Mouse (Mus musculus) monocyte, adult 2 months (primary cell): ENCODE data around the gene Rbm47.
A peak's percentile ranks its signal among the peaks of the same experiment; 100 is the strongest.
"Not testable (repeated sequence)": the region's sequence is repeated elsewhere in the genome, so short reads cannot be mapped to it uniquely, and the experiment has no call there.

Experiments used
- DNase-seq, 2 experiments: peaks; one replicate each; pipeline ENCODE4 v3.0.0; 2022; ENCODE audit warnings: low spot score in 2 of 2, low read depth in 1 of 2

Gene Rbm47

GRCm38 (mm10) chr5:66031699-66032098 is 141.2 kb downstream of the Rbm47 start:
- no peak for DNase-seq

DNA sequence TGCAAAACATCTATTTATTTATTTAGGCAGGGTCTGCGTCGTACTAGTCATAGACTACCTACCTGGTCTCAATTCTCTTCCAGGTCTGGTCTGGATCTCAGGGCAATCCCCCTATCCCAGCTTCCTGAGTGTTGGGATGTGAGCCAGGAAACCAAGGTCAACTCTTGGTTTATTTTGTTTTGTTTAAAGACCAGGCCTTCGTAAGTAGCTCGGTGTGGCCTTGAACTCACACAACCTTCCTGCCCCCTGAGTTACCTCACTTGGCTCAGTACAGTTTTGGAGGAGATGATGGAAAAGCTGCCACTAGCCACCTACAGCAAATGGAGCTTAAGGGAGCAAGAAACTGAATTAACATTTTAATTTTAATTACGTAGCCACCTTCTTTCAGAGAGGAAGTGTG is 144.7 kb downstream of the Rbm47 start:
- DNase-seq = no peak

- DNase-seq = no peak
Observed at GRCm38 (mm10) chr5:66027206-66027605, 145.7 kb downstream of the Rbm47 start.

GRCm38 (mm10) chr5:66026796-66027195 is 146.1 kb downstream of the Rbm47 start:
- no peak for DNase-seq

GRCm38 (mm10) chr5:66015449-66015961 is 157.4 kb downstream of the Rbm47 start:
- no peak for DNase-seq

DNA sequence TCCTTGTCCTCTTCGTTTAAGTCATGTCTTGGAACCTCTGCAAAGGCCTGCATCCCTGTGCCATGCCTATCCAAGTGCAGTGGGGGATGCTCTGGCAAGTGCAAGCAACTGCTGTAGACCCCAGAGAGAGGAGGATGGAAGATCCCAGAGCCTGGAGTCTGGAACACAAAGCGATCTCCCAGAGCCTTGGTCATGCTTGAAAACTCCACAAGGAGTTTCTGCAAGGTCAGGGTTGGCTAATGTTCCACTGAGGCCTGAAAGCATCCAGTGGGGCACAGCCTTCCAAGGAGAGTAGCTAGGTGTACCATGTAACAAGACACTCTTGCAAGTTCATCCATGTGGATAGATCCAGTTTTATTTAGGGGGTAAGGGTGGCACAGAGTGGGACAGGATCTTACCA is 158.5 kb downstream of the Rbm47 start:
- DNase-seq = no peak

DNA sequence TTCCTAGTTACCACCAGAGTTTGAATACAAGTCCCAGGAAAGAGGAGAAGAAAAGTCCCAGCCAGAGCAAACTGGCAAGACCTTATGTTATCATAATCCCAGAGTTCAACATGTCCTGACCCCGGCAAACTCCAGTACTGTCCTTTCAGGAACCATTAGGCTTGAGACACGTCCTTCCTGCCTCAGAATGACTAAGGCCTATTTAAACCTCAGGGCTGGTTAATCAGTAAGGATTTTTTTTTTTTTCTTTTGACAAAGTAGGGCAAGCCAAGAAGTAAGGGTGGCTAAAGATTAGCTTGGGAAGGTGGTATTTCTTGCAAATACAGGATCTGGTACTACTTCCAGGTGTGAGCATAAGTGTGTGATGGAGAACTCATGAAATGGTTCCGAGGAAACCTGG is 158.9 kb downstream of the Rbm47 start:
- DNase-seq = no peak

DNA sequence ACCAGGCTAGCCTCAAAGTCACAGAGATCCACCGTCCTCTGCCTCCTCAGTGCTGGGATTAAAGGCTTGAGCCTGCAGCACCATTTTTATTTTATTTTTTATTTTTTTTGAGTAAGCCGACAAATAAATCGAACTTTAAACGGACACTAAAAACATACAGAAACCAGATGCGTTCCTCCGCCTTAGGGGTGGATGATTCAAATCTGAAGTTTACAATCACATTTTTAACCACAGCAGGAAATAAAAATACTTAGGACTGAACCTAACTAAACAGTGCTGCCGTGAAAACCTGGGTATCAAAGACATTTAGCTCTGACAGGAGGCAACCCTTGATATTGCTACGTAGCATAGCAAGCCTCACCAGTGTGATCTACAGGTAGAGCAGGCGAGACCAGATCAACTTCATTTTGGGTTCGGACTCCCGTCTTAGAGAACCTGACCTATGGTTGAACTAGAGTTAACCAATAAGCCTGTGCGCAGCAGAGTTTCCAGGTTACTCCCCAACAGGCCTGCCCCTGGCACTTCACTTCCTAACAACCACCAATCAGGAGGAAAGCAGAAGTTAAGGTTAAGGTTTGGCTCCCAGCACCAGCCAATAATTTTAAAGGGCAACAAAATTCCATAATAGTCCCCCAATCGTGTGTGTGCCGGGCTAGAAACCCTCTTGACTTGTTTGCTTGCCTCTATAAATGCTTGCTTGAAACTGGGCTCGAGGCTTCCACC is 164.5 kb downstream of the Rbm47 start:
- no peak for DNase-seq

GRCm38 (mm10) chr5:66005041-66005678 is 167.8 kb downstream of the Rbm47 start:
- no peak for DNase-seq

GRCm38 (mm10) chr5:66004134-66004925 is 168.6 kb downstream of the Rbm47 start, which contains the start of gene 9130230L23Rik:
9130230L23Rik (minus strand) TSS chr5:66004285.
- no peak for DNase-seq

DNA sequence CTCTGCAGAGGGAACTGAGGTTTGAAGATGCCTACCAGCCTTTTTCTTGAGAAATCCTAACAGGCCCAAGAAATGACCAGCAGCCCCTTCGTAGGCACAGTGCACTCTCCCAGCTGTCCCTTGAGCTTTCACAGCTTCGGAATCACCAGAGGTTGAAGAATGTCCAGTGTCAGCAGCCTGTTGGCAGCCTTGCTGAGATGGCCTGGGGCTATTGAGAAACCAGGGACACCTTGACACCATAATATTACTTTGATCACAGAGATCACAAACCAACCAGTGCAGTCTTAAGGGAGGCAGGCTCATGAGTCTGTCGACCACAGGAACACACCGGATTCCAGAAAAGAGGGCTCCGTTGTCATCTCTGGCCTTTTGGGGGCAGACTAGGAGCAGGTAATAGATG is 171.7 kb downstream of the Rbm47 start:
- no peak for DNase-seq

DNA sequence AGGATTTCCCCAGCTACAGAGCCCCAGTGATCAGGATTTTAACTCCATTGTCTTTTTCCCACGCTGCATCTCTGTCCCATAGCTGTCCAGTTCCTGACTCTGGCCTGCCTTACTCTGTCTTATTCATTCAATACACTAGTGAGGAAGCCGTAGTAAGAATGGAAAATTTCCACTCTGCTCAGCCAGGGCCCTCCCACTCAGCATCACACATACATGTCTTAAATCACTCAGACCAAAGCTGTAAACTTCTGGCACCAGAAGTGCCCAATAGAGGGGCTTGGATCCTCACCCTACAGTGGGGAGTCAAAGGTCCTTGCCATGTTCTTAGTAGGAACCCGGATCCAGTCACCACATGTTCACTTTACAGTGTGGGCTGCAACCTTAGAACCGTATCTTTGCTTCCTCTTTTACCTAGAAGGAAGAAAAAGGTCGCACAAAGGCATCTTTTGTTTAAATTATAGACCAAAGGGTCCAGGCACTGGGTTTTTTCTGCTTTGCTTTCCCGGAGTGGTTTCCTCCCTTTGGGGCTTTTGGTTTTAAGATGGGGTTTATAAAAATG is 172.3 kb downstream of the Rbm47 start:
- DNase-seq = no peak

DNA sequence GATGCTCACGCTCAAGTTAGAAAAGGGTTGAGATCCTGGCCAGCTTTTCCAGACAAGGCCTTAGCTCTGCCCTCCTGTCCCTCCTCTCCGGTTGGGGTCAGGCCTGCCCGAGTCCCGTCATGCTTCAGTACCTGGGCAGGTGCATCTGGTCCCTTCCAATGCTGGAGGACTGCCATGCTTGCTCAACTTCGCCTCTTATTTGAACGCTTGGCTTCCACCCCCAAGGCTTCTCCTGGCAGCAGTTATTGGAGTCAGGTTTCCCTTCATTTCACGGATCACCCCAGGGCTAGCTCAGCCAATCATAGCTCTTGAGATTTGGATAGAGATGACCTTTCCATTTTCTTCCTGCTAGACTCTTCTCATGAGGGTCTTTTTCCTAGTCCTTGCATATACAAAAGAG is 172.8 kb downstream of the Rbm47 start:
- DNase-seq = no peak

DNA sequence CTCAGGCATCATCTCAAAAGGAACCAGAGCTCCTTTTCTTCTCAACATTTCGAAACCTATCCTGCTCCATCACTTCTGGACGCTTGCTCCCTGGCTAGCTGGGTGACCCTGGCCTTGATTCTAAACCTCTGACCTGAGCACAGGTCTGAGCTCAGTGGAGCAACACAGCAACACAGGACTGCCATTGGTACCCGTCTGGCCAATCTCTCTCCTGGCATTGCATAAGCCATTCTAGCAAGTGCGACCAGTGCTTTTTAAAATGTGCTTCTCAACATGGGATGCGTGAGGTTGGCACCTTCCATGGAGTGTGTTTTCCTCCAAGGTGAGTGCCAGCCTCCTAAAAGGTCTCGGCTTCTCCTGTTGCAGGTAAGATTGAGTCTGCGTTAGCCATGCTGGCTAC is 173.8 kb downstream of the Rbm47 start:
- no peak for DNase-seq

- DNase-seq = no peak
Observed at GRCm38 (mm10) chr5:65997813-65998212, 175.1 kb downstream of the Rbm47 start.

DNA sequence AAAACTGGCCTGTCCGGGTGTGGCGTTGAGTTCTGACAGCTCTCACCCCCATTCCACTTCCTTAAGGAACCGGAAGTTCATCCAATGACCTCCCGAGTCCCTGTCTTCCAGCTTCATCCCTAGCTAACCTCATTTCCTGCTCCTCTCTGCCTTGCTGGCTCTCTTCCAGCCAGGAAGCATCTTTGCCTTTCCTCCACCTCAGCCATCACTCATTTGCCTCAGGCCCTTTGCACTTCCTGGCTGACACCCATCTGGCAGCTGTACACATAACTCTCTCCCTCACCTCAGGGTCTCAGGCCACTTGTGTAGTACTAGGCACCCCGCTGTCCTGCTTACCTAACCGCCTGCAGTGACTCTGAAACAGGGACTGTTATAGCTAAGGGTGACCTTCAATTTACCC is 178.3 kb downstream of the Rbm47 start:
- no peak for DNase-seq

DNA sequence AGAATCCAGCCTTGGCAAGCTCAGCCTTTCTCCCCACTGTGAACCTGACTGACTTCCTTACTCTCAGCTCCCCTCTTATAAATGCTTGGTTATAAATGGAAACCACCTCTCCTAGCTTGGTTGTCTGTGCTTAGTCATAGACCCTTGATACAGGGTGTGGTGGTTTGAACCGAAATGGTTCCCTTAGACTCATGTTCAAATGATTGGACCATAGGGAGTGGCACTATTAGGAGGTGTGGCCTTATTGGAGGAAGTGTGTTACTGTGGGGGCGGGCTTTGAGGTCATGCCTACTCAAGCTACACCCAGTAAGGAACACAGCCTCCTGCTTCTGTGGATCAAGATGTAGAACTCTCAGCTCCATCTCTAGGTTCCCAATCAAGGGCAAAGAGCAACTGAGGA is 181.7 kb downstream of the Rbm47 start:
- peak; percentile 55 to 73 for DNase-seq

DNA sequence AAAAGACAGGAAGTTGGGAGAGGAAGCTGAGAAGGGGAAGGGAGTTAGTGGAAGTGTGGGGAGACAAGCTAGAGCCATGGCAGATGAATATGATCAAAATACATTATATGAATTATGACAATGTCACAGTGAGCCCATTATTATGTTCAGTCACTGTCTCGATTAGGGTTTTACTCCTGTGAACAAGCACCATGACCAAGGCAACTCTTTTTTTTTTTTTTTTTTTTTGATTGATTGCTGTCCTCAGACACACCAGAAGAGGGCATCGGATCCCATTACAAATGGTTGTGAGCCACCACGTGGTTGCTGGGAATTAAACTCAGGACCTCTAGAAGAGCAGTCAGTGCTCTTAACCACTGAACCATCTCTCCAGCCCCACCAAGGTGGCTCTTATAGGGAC is 185.9 kb downstream of the Rbm47 start:
- not testable (repeated sequence) for DNase-seq

DNA sequence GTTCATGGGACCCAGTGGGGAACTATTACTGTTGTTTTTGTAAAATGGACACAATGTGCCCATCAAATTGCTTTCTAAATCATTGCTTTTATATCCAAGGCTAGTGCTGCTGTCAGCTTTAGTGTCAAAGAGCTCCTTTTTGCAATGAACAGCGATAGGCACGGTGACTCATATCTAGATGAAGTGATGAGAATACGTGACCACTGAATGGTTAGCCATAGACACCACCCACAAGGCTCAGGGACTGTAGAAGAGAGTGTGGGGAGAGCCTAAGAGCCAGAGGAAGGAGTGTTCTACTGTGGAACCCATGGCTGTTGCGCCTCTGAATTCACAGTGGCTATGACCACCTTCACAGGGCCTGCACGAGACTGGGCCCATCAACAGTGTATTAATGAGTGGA is 186.5 kb downstream of the Rbm47 start:
- no peak for DNase-seq

GRCm38 (mm10) chr5:65975731-65976130 is 197.2 kb downstream of the Rbm47 start:
- DNase-seq = no peak

GRCm38 (mm10) chr5:65973189-65973588 is 199.7 kb downstream of the Rbm47 start:
- no peak for DNase-seq

GRCm38 (mm10) chr5:65968004-65968403 is 204.9 kb downstream of the Rbm47 start:
- DNase-seq = no peak
